Mouse (Mus musculus) kidney, adult 18-20 months (tissue): Measurements from ENCODE around the gene Ttc36.

ENCODE experiments used
- DNase-seq: peaks from one replicate; pipeline ENCODE4 v3.0.0; 2021

Ttc36 gene

GRCm38 (mm10) chr9:44772392-44772749 is 30.5 kb downstream of the Ttc36 start:
- DNase-seq, result no peak

DNA sequence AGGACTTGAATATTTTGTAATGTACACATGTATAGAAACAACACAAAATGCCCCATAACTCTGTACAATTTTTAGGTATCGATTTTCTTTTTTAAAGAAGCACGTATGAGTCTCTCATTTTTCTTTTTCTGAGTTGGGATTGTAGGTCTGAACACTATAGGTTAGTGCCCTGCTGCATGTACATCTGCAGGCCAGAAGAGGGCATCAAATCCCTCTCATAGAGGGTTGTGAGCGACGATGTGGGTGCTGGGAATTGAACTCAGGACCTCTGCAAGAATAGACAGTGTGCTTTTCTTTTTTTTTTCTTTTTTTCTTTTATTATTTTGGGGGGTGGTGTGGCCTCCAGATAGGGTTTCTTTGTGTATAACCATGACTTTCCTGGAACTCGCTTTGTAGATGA is 31.5 kb downstream of the Ttc36 start:
- no peak for DNase-seq

- DNase-seq, result peak; percentile 6
Observed at GRCm38 (mm10) chr9:44768029-44768394, 34.9 kb downstream of the Ttc36 start.

DNA sequence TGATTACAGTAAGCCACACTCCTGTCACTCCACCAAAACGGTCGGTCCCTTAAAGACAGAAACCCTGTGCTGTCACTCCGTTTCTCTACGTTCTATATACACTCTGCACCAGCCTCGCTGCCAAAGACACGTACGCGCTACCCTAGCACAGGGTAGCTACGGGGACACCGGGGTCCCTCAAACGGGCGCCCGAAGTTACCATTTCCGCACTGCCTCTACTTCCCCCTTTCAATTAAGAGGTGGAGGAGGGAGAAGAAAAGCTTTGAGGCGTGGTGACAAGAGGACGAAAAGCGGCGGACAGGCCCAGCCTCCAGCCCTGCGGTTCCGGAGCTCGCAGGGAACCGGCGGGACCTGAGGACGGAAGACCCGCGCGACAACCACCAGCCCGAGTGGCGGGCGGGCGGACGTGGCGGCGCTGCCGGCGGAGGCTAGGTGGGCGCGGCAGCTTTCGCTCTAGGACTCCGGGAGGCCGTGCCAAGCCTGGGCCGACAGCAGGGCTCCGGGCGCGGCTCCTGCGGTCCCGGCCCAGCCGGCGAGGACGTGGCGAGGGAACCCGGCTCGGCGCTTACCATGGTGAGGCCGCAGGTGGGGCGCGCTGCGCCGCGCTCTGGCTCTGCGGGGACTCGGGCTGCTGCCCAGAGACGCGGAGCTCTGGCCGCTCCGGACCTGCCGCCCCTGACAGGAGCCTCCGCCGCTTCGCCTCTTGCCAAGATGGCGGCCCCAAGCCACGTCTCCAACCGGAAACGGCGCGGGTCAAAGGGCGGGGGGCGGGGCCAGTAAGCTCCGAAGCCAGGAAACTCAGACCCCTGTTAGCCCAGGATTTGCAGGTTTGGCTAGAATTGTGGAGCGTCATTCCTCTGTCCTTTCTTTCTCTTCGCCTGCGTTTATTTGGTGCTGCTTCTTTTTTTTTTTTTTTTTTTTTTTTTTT is 35.5 kb downstream of the Ttc36 start, which contains the start of the genes Arcn1 and Ift46:
Gene Arcn1 (minus strand): TSS at position 745 of the 928 bp plus-strand sequence.
Gene Ift46 (plus strand): TSS at position 808 of the 928 bp plus-strand sequence.
- peak; percentile 89 for DNase-seq

- no peak for DNase-seq
Observed at GRCm38 (mm10) chr9:44760873-44761272, 42.0 kb downstream of the Ttc36 start.
